Mouse (Mus musculus) hindbrain, postnatal 0 days (tissue): ENCODE measurements around the gene Ephb2. TPM values are rescaled to one million over a fixed set of nuclear protein-coding genes. Genes with fewer than 3 reads are reported as not detected.

ENCODE experiments used
- ATAC-seq: fragments of 200-750 bp; cut with Nextera tagmentation; 2 replicates; pipeline ENCODE4 v1.8.0; 2017; ENCODE audit warnings: mild to moderate bottlenecking, moderate TSS enrichment, moderate library complexity
- DNase-seq: peaks from one replicate; pipeline ENCODE4 v3.0.0-alpha.2; 2015; ENCODE audit warnings: low spot score
- H3K27ac ChIP-seq: fragments of 300-500 bp; sonication (generic); 2 replicates; pipeline ENCODE4 v1.5.1; 2014; ENCODE audit warnings: mild to moderate bottlenecking
- H3K27me3 ChIP-seq: fragments of 300-500 bp; sonication (generic); 2 replicates; pipeline ENCODE4 v1.6.1; 2014; ENCODE audit warnings: low read length, mixed read lengths; ENCODE audit not compliant: insufficient read depth
- H3K36me3 ChIP-seq: fragments of 300-500 bp; sonication (generic); 2 replicates; pipeline ENCODE4 v1.6.1; 2014; ENCODE audit warnings: low read length, mixed read lengths; ENCODE audit not compliant: insufficient read depth
- H3K4me1 ChIP-seq: fragments of 300-500 bp; sonication (generic); 2 replicates; pipeline ENCODE4 v1.6.1; 2014; ENCODE audit warnings: antibody characterized with exemption, low read length, mixed read lengths; ENCODE audit not compliant: insufficient read depth
- H3K4me2 ChIP-seq: fragments of 300-500 bp; sonication (generic); 2 replicates; pipeline ENCODE4 v1.6.1; 2014; ENCODE audit warnings: low read depth, mild to moderate bottlenecking, low read length, moderate library complexity, mixed read lengths
- H3K4me3 ChIP-seq: fragments of 300-500 bp; sonication (generic); 2 replicates; pipeline ENCODE4 v1.5.1; 2014; ENCODE audit warnings: low read length
- H3K9ac ChIP-seq: fragments of 300-500 bp; sonication (generic); replicated peaks from 2 replicates; pipeline ENCODE4 v1.6.1; 2014; ENCODE audit warnings: mild to moderate bottlenecking, low read length, moderate library complexity, mixed read lengths
- H3K9me3 ChIP-seq: fragments of 300-500 bp; sonication (generic); 2 replicates; pipeline ENCODE4 v1.6.1; 2016; ENCODE audit warnings: low read length, mixed read lengths
- CTCF ChIP-seq: IDR thresholded peaks from 2 replicates; pipeline ENCODE4 v1.5.1; 2016; ENCODE audit warnings: antibody characterized with exemption, control low read depth, low read depth
- WGBS: fragments of 180-500 bp; shearing (Covaris S2); extraction: QIAGEN DNeasy Blood & Tissue Kit; methylation state at CpG from one replicate; pipeline ENCODE4 v1.1.7; 2014; 5-methylcytosine and 5-hydroxymethylcytosine counted together
- polyA plus RNA-seq: library from polyadenylated mRNA; unstranded; fragments of >200 nt; fragmentation: Nextera tagmentation; extraction: Ambion mirVana; gene quantifications from 2 replicates; pipeline ENCODE4 v1.2.1, GENCODE M21; 2015
- total RNA-seq: library from RNA; depleted of rRNA; stranded (reverse); fragments of >200 nt; gene quantifications from 2 replicates; pipeline ENCODE4 v1.2.3, GENCODE M21; 2014

Ephb2 gene
- total and polyA plus RNA-seq, 2 experiments from 2014 or later: 13.0 to 136 TPM

DNA sequence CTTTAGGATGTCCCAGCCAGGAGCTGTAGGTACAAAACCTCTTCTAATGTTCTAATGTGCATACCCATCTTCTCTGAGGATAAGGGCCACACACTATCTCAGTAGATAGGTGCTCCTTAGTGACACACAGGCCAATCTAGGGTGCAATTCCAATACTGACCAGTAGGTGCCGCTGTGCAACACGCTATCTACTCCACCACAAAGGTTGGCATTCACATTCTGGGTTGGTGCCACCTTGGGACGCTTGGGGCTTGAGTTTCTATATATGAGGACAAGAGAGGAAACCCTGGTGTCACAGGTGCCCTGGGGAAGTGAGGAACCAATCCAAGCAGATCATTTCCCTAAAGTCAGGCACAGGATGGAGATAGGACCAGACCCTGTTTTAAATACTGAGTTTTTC lies 157.3 kb downstream of the Ephb2 start:
- Histone ChIP-seq H3K4me2 (no peak overlapping the region), H3K9ac (no peak overlapping the region), H3K9me3 (no peaks in the 10 kb centered on the region), H3K27me3 (no peaks in the 10 kb centered on the region), H3K4me3 (no peak overlapping the region), H3K36me3 (peaks cover 11% of the 10 kb centered on the region; the same call in 1 of the 2 replicates), H3K4me1 (no peaks in the 10 kb centered on the region), H3K27ac (0 out of 2 replicates have a peak overlapping the region, but pooled peaks have one; percentile 1)
- 4% methylated on average over 3 of the region's 3 CpGs for WGBS
- peak; percentile 73 for ATAC-seq
- peak; percentile 100 for TF ChIP-seq CTCF
- DNase-seq: peak; percentile 96

DNA sequence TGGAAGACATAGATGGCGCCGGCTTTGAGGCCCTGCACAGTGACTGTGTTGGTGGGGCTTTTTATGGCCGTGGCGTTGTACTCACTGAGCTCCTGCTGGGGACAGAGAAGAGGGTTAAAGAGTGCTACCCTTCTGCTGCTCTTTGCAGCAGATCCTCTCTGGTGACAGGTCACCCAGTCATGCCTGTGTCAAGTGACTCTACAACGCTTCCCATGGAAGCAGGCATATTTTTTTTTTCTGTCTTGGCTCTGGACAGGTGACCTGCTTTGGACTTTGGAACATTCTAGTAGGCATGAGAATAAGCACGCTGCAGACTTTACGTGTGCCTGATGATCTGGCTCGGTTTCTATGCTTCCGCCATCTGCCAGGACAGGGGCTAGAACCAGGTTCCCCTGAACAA lies 160.3 kb downstream of the Ephb2 start:
- DNase-seq (no peak), ATAC-seq (no peak)
- 80% methylated on average over 9 of the region's 9 CpGs for WGBS
- no peaks in the 10 kb centered on the region for H3K9me3 ChIP-seq
- H3K27ac ChIP-seq: no peak overlapping the region
- no peak for TF ChIP-seq CTCF
- no peaks in the 10 kb centered on the region for H3K27me3 ChIP-seq
- H3K4me3 ChIP-seq: no peak overlapping the region
- H3K36me3 ChIP-seq: peaks cover 23% of the 10 kb centered on the region; the same call in 1 of the 2 replicates
- no peak overlapping the region for H3K4me2 ChIP-seq
- no peaks in the 10 kb centered on the region for H3K4me1 ChIP-seq
- no peak overlapping the region for H3K9ac ChIP-seq

DNA sequence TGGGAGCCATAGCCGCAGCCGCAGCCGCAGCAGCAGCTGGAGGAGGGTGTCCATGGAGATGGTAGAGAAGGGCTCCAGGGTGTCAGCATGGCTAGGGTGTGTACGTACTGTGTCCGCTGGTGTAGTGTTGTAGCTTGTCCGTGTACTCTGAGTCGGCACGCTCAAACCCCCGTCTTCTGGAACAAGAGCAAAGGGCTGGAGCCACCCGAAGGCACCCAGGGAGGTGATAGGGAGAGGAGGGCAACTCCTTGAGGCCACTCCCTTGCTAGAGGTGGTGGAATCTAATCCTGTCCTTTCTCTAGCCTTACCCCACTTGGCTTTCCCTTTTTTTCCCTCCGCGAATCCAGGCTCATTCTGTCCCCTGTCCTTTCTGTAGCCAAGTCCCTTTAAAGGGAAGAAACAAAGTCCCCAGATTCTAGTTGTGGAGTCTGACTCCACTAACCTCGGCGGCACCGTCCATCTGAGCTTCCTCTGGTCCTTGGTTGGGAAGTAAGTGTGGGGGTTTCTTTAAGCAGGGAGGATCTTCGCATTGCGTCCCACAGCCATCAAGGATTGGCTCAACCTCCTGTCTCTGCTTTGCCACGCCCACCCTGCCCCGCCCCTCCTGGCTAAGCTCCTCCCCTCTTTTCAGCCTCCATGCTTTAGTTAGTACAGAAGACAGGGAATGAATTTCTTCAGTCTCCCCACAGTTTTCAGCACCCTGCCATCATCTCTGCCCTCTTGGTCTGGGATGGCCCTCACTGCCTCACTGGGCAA lies 163.3 kb downstream of the Ephb2 start:
- no peak for TF ChIP-seq CTCF

GRCm38 (mm10) chr4:136667757-136668156 lies 168.0 kb downstream of the Ephb2 start:
- WGBS: 62% methylated on average over 10 of the region's 10 CpGs
- H3K9ac ChIP-seq: no peak overlapping the region
- no peak overlapping the region for H3K4me2 ChIP-seq
- H3K36me3 ChIP-seq: peaks cover 28% of the 10 kb centered on the region
- peak; percentile 61 for TF ChIP-seq CTCF
- H3K27me3 ChIP-seq: no peaks in the 10 kb centered on the region
- DNase-seq: peak; percentile 71
- no peak overlapping the region for H3K4me3 ChIP-seq
- ATAC-seq: no peak; the same call in 1 of the 2 replicates
- H3K4me1 ChIP-seq: no peaks in the 10 kb centered on the region
- H3K9me3 ChIP-seq: no peaks in the 10 kb centered on the region
- H3K27ac ChIP-seq: 0 out of 2 replicates have a peak overlapping the region, but pooled peaks have one; percentile 5

More for the DNA sequence above, 163.3 kb downstream of the Ephb2 start:
- WGBS: 91% methylated on average over 19 of the region's 19 CpGs
- Histone ChIP-seq H3K4me3 (no peak overlapping the region), H3K27me3 (no peaks in the 10 kb centered on the region), H3K4me2 (no peak overlapping the region), H3K36me3 (peaks cover 30% of the 10 kb centered on the region; the same call in 1 of the 2 replicates), H3K4me1 (no peaks in the 10 kb centered on the region), H3K9ac (no peak overlapping the region), H3K9me3 (no peaks in the 10 kb centered on the region), H3K27ac (no peak overlapping the region)
- DNase-seq: no peak
- no peak for ATAC-seq

GRCm38 (mm10) chr4:136666002-136666401 lies 169.8 kb downstream of the Ephb2 start:
- H3K36me3 ChIP-seq: peaks cover 23% of the 10 kb centered on the region

GRCm38 (mm10) chr4:136665068-136665467 lies 170.7 kb downstream of the Ephb2 start:
- Histone ChIP-seq H3K27me3 (no peaks in the 10 kb centered on the region), H3K27ac (peak overlapping the region; percentile 46; the same call in 1 of the 2 replicates), H3K9me3 (no peaks in the 10 kb centered on the region), H3K9ac (no peak overlapping the region), H3K4me3 (no peak overlapping the region), H3K36me3 (peaks cover 19% of the 10 kb centered on the region), H3K4me2 (no peak overlapping the region), H3K4me1 (no peaks in the 10 kb centered on the region)
- TF ChIP-seq CTCF: no peak
- 37% methylated on average over 9 of the region's 9 CpGs for WGBS
- ATAC-seq: 0 out of 2 replicates have a peak, but pooled peaks have one; percentile 22
- DNase-seq: peak; percentile 73

More at GRCm38 (mm10) chr4:136666002-136666401, 169.8 kb downstream of the Ephb2 start:
- Histone ChIP-seq H3K4me2 (no peak overlapping the region), H3K27ac (no peak overlapping the region), H3K9me3 (no peaks in the 10 kb centered on the region), H3K9ac (no peak overlapping the region), H3K4me1 (no peaks in the 10 kb centered on the region), H3K27me3 (no peaks in the 10 kb centered on the region), H3K4me3 (no peak overlapping the region)
- WGBS: 65% methylated on average over 4 of the region's 4 CpGs
- DNase-seq (peak; percentile 57), ATAC-seq (no peak)
- peak; percentile 74 for TF ChIP-seq CTCF

GRCm38 (mm10) chr4:136657914-136658313 lies 177.9 kb downstream of the Ephb2 start:
- no peak overlapping the region for H3K4me2 ChIP-seq
- H3K4me3 ChIP-seq: no peak overlapping the region
- H3K9me3 ChIP-seq: no peaks in the 10 kb centered on the region
- peaks cover 51% of the 10 kb centered on the region for H3K36me3 ChIP-seq
- no peak overlapping the region for H3K9ac ChIP-seq
- ATAC-seq (no peak), DNase-seq (no peak)
- H3K27me3 ChIP-seq: no peaks in the 10 kb centered on the region
- TF ChIP-seq CTCF: no peak
- H3K27ac ChIP-seq: no peak overlapping the region
- no peaks in the 10 kb centered on the region for H3K4me1 ChIP-seq
- WGBS: 76% methylated on average over 3 of the region's 3 CpGs
